Mouse (Mus musculus) central nervous system, embryonic 11.5 days (tissue): ENCODE results near the gene Olfr11. TPM values are rescaled to one million over a fixed set of nuclear protein-coding genes. Genes with fewer than 3 reads are reported as not detected.

Experiments
- polyA plus RNA-seq: library from polyadenylated mRNA; depleted of rRNA; stranded (reverse); fragments of >200 nt; gene quantifications from 2 replicates; pipeline ENCODE4 v1.2.3, GENCODE M21; 2012; rRNA removed

The Olfr11 gene
- 0.01 TPM in 1 of 2 replicates, not detected in the other for polyA plus RNA-seq

GRCm38 (mm10) chr13:21642418-21642817 lies at the start of gene Olfr11:
Olfr11 (minus strand) TSS chr13:21642518.

GRCm38 (mm10) chr13:21677305-21677704 lies 35.0 kb upstream of the Olfr11 start, which contains the start of gene Olfr1360:
Olfr1360 (minus strand) TSS chr13:21677405.

GRCm38 (mm10) chr13:21663286-21663685 lies 21.0 kb upstream of the Olfr11 start, which contains the start of gene Olfr1361:
Olfr1361 (minus strand) TSS chr13:21663386.

GRCm38 (mm10) chr13:21613922-21614321 lies 28.4 kb downstream of the Olfr11 start, which contains the start of gene Olfr1362:
Olfr1362 (minus strand) TSS chr13:21614022.

Other genes with a start within 250 kb of the Olfr11 start
- 71.5 and 99.4 TPM in 2 replicates for gene Zkscan3, start 239.8 kb downstream of the Olfr11 start, polyA plus RNA-seq
- gene Pgbd1, start 201.5 kb downstream of the Olfr11 start, polyA plus RNA-seq: 5.8 and 6.0 TPM in 2 replicates
- gene Zscan26, start 188.8 kb downstream of the Olfr11 start, polyA plus RNA-seq: 21.4 and 41.4 TPM in 2 replicates
- 1.1 and 1.3 TPM in 2 replicates for gene Nkapl, start 174.0 kb downstream of the Olfr11 start, polyA plus RNA-seq
- 2.7 and 3.2 TPM in 2 replicates for gene Zkscan4, start 163.6 kb downstream of the Olfr11 start, polyA plus RNA-seq
- not detected in 2 replicates for gene Gm10065, start 163.1 kb downstream of the Olfr11 start, polyA plus RNA-seq
- gene AK157302, start 147.3 kb downstream of the Olfr11 start, polyA plus RNA-seq: 0.16 and 0.34 TPM in 2 replicates
- gene Gm11273, start 141.1 kb downstream of the Olfr11 start, polyA plus RNA-seq: 2.2 and 4.0 TPM in 2 replicates
- gene Zkscan8, start 111.4 kb downstream of the Olfr11 start, polyA plus RNA-seq: 6.1 and 13.8 TPM in 2 replicates
- gene Olfr1366, start 99.7 kb downstream of the Olfr11 start, polyA plus RNA-seq: not detected in 2 replicates
- not detected in 2 replicates for gene Olfr1535, start 82.6 kb downstream of the Olfr11 start, polyA plus RNA-seq
- not detected in 2 replicates for gene Olfr1364, start 60.8 kb downstream of the Olfr11 start, polyA plus RNA-seq
- gene Olfr1362, start 28.5 kb downstream of the Olfr11 start, polyA plus RNA-seq: not detected in 2 replicates
- not detected in 2 replicates for gene Olfr1361, start 20.9 kb upstream of the Olfr11 start, polyA plus RNA-seq
- gene Olfr1360, start 34.9 kb upstream of the Olfr11 start, polyA plus RNA-seq: not detected in 2 replicates
- not detected in 2 replicates for gene Olfr1359, start 55.6 kb upstream of the Olfr11 start, polyA plus RNA-seq
- 18.0 and 18.2 TPM in 2 replicates for gene Hist1h2bl, start 73.6 kb upstream of the Olfr11 start, polyA plus RNA-seq
- gene Hist1h2ai, start 73.9 kb upstream of the Olfr11 start, polyA plus RNA-seq: 15.1 and 39.4 TPM in 2 replicates
- 39.3 and 62.8 TPM in 2 replicates for gene Hist1h3h, start 75.1 kb upstream of the Olfr11 start, polyA plus RNA-seq
- 9.2 and 22.6 TPM in 2 replicates for gene Hist1h2bm, start 79.5 kb upstream of the Olfr11 start, polyA plus RNA-seq
- 11.9 and 16.4 TPM in 2 replicates for gene Hist1h4j, start 92.5 kb upstream of the Olfr11 start, polyA plus RNA-seq
- gene Hist1h4k, start 108.0 kb upstream of the Olfr11 start, polyA plus RNA-seq: 29.0 and 72.0 TPM in 2 replicates
- gene Hist1h2ak, start 111.3 kb upstream of the Olfr11 start, polyA plus RNA-seq: 32.6 and 49.5 TPM in 2 replicates
- 14.7 and 18.0 TPM in 2 replicates for gene Hist1h2bn, start 111.6 kb upstream of the Olfr11 start, polyA plus RNA-seq
- 8.9 and 15.5 TPM in 2 replicates for gene Hist1h1b, start 138.1 kb upstream of the Olfr11 start, polyA plus RNA-seq
- 45.2 and 84.3 TPM in 2 replicates for gene Hist1h3i, start 140.9 kb upstream of the Olfr11 start, polyA plus RNA-seq
- gene Hist1h2an, start 144.7 kb upstream of the Olfr11 start, polyA plus RNA-seq: 11.9 and 22.1 TPM in 2 replicates
- 1.1 and 3.4 TPM in 2 replicates for gene Hist1h2bp, start 144.9 kb upstream of the Olfr11 start, polyA plus RNA-seq
- gene Hist1h2bq, start 167.7 kb upstream of the Olfr11 start, polyA plus RNA-seq: 18.6 and 19.5 TPM in 2 replicates
- gene Hist1h2ao, start 167.9 kb upstream of the Olfr11 start, polyA plus RNA-seq: 1.2 TPM in 1 of 2 replicates, not detected in the other
- 38.4 TPM in 1 of 2 replicates, not detected in the other for gene Hist1h4m, start 169.2 kb upstream of the Olfr11 start, polyA plus RNA-seq
- 25.3 and 35.4 TPM in 2 replicates for gene Hist1h4n, start 189.7 kb upstream of the Olfr11 start, polyA plus RNA-seq
- 59.8 and 81.8 TPM in 2 replicates for gene Hist1h2ap, start 191.0 kb upstream of the Olfr11 start, polyA plus RNA-seq
- 8.4 and 17.0 TPM in 2 replicates for gene Hist1h2br, start 191.2 kb upstream of the Olfr11 start, polyA plus RNA-seq